Mouse (Mus musculus) forebrain, postnatal 0 days (tissue): ENCODE measurements around the gene Pmf1. TPM values are rescaled to one million over a fixed set of nuclear protein-coding genes. Genes with fewer than 3 reads are reported as not detected.
"Not testable (repeated sequence)": the region's sequence is repeated elsewhere in the genome, so short reads cannot be mapped to it uniquely, and the experiment has no call there.

Experiments used
- ATAC-seq: fragments of 200-750 bp; cut with Nextera tagmentation; 2 replicates; pipeline ENCODE4 v1.8.0; 2017; ENCODE audit warnings: mild to moderate bottlenecking, moderate library complexity
- DNase-seq: peaks from one replicate; pipeline ENCODE4 v3.0.0-alpha.2; 2015
- H3K27ac ChIP-seq: fragments of 300-500 bp; sonication (generic); 2 replicates; pipeline ENCODE4 v1.5.1; 2014; ENCODE audit warnings: low read depth, mild to moderate bottlenecking, antibody characterized with exemption, low read length, moderate library complexity, mixed read lengths
- H3K27me3 ChIP-seq: fragments of 300-500 bp; sonication (generic); 2 replicates; pipeline ENCODE4 v1.6.1; 2014; ENCODE audit warnings: mild to moderate bottlenecking, low read length, mixed read lengths; ENCODE audit not compliant: insufficient read depth
- H3K36me3 ChIP-seq: fragments of 300-500 bp; sonication (generic); 2 replicates; pipeline ENCODE4 v1.6.1; 2014; ENCODE audit warnings: mild to moderate bottlenecking, moderate library complexity; ENCODE audit not compliant: insufficient read depth
- H3K4me1 ChIP-seq: fragments of 300-500 bp; sonication (generic); 2 replicates; pipeline ENCODE4 v1.6.1; 2014; ENCODE audit warnings: antibody characterized with exemption; ENCODE audit not compliant: insufficient read depth
- H3K4me2 ChIP-seq: fragments of 300-500 bp; sonication (generic); 2 replicates; pipeline ENCODE4 v1.6.1; 2014; ENCODE audit warnings: low read depth, mild to moderate bottlenecking, moderate library complexity
- H3K4me3 ChIP-seq: fragments of 300-500 bp; sonication (generic); 2 replicates; pipeline ENCODE4 v1.5.1; 2014; ENCODE audit warnings: low read depth, low read length, mixed read lengths
- H3K9ac ChIP-seq: fragments of 300-500 bp; sonication (generic); 2 replicates; pipeline ENCODE4 v1.6.1; 2014; ENCODE audit warnings: mild to moderate bottlenecking
- H3K9me3 ChIP-seq: fragments of 300-500 bp; sonication (generic); 2 replicates; pipeline ENCODE4 v1.6.1; 2016; ENCODE audit warnings: low read length
- CTCF ChIP-seq: sonication (generic); IDR thresholded peaks from 2 replicates; pipeline ENCODE4 v1.5.1; 2016; ENCODE audit warnings: antibody characterized with exemption, control low read depth, low read depth
- WGBS: fragments of 180-500 bp; shearing (Covaris S2); extraction: QIAGEN DNeasy Blood & Tissue Kit; methylation state at CpG from one replicate; pipeline ENCODE4 v1.1.7; 2014; 5-methylcytosine and 5-hydroxymethylcytosine counted together
- polyA plus RNA-seq: library from polyadenylated mRNA; unstranded; fragments of >200 nt; fragmentation: Nextera tagmentation; extraction: Ambion mirVana; gene quantifications from 2 replicates; pipeline ENCODE4 v1.2.1, GENCODE M21; 2015
- total RNA-seq: library from RNA; depleted of rRNA; stranded (reverse); fragments of >200 nt; gene quantifications from 2 replicates; pipeline ENCODE4 v1.2.3, GENCODE M21; 2014

The Pmf1 gene
- total and polyA plus RNA-seq, 2 experiments from 2014 or later, result 22.5 to 27.4 TPM

DNA sequence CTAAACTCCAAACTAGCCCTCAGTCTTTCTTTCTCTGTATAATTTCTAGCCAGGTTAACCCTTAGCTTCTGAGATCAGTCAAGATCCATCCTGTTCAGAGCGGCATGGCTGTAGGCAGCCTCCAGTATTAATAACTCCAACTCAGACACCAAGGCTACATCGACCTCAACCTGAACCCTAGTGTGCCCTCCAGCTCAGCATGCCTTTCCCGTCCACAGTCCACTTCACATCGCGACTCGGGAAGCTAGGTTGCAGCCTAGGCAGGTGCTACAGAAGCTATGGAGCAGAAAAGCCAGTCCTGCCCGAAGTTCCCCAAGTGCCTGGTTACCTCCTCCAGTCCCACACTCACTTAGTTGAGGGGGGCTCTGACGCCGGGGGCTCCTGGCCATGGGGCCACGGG, 27.3 kb upstream of the Pmf1 start:
- no peak overlapping the region for H3K27ac ChIP-seq
- DNase-seq (no peak), ATAC-seq (no peak)
- WGBS, result 82% methylated on average over 10 of the region's 10 CpGs
- no peaks in the 10 kb centered on the region for H3K4me1 ChIP-seq
- H3K9ac ChIP-seq, result no peak overlapping the region
- H3K9me3 ChIP-seq, result no peaks in the 10 kb centered on the region
- peaks cover 37% of the 10 kb centered on the region for H3K36me3 ChIP-seq
- H3K4me3 ChIP-seq, result no peak overlapping the region
- TF ChIP-seq CTCF, result no peak
- no peak overlapping the region for H3K4me2 ChIP-seq
- H3K27me3 ChIP-seq, result no peaks in the 10 kb centered on the region

DNA sequence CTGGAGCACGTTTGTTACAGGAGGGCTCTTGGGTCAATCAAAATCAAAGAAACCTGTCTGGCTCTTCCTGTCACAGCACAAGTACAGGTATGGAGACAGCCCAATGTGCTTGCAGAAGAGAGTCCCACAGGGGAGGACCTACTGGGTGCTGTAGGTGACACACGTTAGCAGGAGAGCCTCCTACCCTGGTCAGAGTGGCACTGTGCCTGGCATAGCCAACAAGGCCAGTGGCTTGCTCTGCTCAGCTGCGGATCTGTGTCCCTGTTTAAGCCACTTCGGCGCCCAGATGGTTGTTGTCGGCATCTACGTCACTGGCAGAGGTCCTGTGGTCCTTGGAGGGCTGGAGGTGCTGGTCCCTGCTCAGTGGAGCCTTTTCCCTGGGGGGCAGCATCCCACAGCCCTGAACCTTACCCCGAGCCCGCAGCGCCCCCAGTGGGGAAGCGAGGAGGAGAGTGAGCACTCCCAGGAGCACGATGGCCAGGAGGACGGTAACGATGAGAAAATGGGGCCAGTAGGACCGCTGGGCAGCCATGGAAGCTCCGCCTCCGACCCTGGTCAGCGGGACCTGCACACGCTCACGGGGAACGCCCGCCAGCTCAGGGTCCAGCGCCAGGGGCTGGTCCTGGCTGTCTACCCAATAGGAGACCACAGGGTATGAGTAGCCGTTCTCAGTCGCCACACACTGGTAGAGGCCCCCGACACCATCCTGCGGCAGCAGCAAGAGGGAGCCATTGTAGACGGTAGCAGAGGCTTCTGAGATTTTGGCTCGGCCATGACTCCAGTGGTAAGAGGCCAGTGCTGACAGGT, 26.5 kb upstream of the Pmf1 start:
- no peak overlapping the region for H3K9ac ChIP-seq

DNA sequence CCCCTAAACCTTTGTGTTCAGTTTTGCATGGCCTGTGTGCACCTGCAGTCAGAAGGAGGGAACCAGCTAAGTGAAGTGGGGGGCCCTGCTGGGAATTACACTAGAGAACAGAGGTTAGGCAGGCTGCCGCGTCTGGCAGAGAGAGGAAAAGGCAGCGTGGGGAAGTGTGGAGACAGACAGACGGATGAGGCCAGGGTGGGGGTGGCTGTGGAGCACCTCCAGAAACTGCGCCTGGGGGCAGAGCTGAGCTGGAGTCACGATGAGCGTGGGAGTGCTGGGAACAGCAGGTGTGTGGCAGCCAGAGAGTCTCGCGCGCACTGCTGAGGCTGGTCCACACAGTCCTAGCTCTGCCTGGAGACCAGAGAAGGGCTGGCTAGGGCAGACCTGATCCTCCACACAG, 25.4 kb upstream of the Pmf1 start:
- Histone ChIP-seq H3K9me3 (no peaks in the 10 kb centered on the region), H3K4me2 (no peak overlapping the region), H3K4me1 (no peaks in the 10 kb centered on the region), H3K9ac (no peak overlapping the region), H3K27ac (no peak overlapping the region), H3K4me3 (no peak overlapping the region), H3K27me3 (no peaks in the 10 kb centered on the region), H3K36me3 (peaks cover 34% of the 10 kb centered on the region)
- no peak for ATAC-seq
- DNase-seq, result no peak
- no peak for TF ChIP-seq CTCF
- 68% methylated on average over 10 of the region's 10 CpGs for WGBS

More for the DNA sequence above, 26.5 kb upstream of the Pmf1 start:
- Histone ChIP-seq H3K9me3 (no peaks in the 10 kb centered on the region), H3K4me3 (no peak overlapping the region), H3K27me3 (no peaks in the 10 kb centered on the region), H3K4me1 (no peaks in the 10 kb centered on the region), H3K4me2 (peak overlapping the region; percentile 29), H3K36me3 (peaks cover 37% of the 10 kb centered on the region), H3K27ac (no peak overlapping the region)
- 12% methylated on average over 29 of the region's 29 CpGs for WGBS
- peak; percentile 58 for TF ChIP-seq CTCF
- DNase-seq, result peak; percentile 52
- peak; percentile 82 for ATAC-seq

DNA sequence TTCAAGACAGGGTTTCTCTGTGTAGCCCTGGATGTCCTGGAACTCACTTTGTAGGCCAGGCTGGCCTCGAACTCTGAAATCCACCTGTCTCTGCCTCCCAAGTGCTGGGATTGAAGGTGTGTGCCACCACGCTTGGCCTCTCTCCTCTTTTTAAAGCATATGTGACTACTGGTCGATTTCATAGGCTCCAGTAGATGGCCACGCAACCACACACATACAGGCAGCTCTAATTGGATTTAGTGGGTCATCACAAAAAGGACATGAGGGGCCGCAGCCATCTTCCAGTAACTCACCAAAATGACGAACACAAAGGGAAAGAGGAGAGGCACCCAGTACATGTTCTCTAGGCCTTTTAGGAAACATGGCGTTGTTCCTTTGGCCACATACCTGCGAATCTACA, 18.5 kb upstream of the Pmf1 start:
- not testable (repeated sequence) for H3K36me3 ChIP-seq, H3K4me1 ChIP-seq, H3K4me2 ChIP-seq, H3K9me3 ChIP-seq, DNase-seq, ATAC-seq, H3K27ac ChIP-seq, H3K9ac ChIP-seq, H3K27me3 ChIP-seq, H3K4me3 ChIP-seq
- 68% methylated on average over 8 of the region's 8 CpGs for WGBS
- TF ChIP-seq CTCF, result peak; percentile 30; the same call in 1 of the 2 replicates

DNA sequence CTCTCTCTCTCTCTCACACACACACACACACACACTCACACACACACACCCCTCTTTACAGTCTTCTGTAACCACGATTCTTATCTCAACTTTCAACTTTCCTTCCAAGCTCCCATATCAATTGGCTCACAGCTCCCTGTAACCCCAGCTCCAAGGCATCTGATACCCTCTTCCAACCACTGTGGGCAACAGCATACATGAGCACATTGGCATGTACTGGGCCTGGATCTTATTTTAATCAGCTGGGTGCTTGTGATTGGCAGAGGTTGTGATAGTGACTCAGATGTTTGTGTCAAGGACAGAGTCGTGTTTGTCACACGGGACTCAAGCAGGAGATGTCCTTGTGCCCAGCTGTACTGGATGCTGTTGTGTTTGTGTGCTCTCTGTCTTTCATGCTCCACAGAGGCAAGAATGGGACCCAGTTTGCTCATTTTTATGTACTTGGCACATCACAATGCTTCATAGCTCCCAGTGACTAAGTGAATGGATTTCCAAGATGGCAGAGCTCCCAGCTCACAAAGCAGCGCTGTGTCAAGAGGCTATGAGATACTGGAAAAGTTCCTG, 17.3 kb upstream of the Pmf1 start:
- Histone ChIP-seq H3K9me3 (no peaks in the 10 kb centered on the region), H3K4me3 (no peak overlapping the region), H3K4me2 (no peak overlapping the region), H3K4me1 (peaks cover 13% of the 10 kb centered on the region), H3K9ac (no peak overlapping the region), H3K36me3 (no peaks in the 10 kb centered on the region), H3K27me3 (no peaks in the 10 kb centered on the region), H3K27ac (no peak overlapping the region)
- WGBS, result 88% methylated on average over 4 of the region's 4 CpGs
- DNase-seq (no peak), ATAC-seq (no peak)
- TF ChIP-seq CTCF, result no peak

DNA sequence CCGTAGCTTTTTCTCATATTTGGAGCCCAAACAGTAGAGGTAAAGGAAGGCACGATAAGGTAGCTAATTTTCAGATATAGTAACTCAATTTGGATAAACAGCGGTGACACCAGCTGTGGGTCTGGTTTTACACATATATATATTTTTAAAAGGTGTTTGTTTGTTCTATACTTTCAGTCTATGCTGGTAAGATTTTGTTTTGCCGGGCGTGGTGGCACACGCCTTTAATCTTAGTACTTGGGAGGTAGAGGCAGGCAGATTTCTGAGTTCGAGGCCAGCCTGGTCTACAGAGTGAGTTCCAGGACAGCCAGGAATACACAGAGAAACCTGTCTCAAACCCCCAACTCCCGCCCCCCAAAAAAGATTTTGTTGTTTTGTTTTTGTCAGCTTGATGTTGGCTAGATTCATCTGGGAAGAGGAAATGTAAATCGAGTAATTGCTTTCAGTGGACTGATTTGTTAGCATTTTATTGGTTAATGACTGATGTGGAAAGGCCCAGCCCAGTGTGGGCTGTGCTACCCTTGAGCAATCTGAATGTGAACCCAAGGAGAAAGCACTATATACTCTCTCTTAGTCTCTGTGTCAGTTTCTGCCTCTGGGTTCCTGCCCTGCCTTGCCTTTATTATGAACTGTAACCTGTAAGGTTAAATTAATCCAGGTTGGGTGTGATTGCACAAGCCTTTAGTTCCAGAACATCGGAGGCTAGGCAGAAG, 15.7 kb upstream of the Pmf1 start:
- Histone ChIP-seq H3K4me1 (peaks cover 15% of the 10 kb centered on the region), H3K4me3 (no peak overlapping the region), H3K27me3 (no peaks in the 10 kb centered on the region), H3K36me3 (0 out of 2 replicates have a peak, but pooled peaks cover 5% of the 10 kb centered on the region), H3K9me3 (no peaks in the 10 kb centered on the region), H3K9ac (no peak overlapping the region), H3K27ac (no peak overlapping the region), H3K4me2 (peak overlapping the region; percentile 75)
- 88% methylated on average over 10 of the region's 10 CpGs for WGBS
- DNase-seq, result no peak
- ATAC-seq, result no peak
- no peak for TF ChIP-seq CTCF

DNA sequence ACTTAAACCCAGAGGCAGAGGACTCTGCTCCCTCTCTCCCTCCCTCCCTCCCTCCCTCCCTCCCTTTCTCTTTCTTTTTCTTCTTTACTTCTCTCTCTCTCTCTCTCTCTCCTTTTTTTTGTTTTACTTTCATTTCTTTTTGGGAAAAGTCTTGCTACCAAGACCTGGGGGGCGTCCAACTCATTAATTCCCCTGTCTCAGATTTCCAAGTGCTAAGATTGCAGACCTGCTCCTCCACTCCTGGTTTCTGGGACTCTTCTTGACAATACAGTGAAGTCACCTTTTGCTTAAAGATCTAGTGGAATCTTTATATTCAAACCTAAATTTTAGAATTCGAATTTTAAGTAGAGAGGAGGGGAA, 15.2 kb upstream of the Pmf1 start:
- ATAC-seq, result no peak
- Histone ChIP-seq H3K9me3 (no peaks in the 10 kb centered on the region), H3K9ac (no peak overlapping the region), H3K27me3 (no peaks in the 10 kb centered on the region), H3K27ac (no peak overlapping the region), H3K4me3 (peak overlapping the region; percentile 67; the same call in 1 of the 2 replicates), H3K36me3 (peaks cover 11% of the 10 kb centered on the region), H3K4me2 (peak overlapping the region; percentile 75), H3K4me1 (peaks cover 15% of the 10 kb centered on the region)
- 3% methylated on average over 2 of the region's 2 CpGs for WGBS
- DNase-seq, result no peak
- TF ChIP-seq CTCF, result no peak
